Mouse (Mus musculus): ENCODE results near the gene Inf2.

GRCm38 (mm10) chr12:112617898-112618380 lies 29.4 kb downstream of the Inf2 start:
- TF ChIP-seq CTCF (IDR thresholded peaks at IDR 0.05; ENCODE audit: low read depth) (peak; percentile 84), EP300 (IDR thresholded peaks at IDR 0.05; ENCODE audit: low read depth) (peak; percentile 97)
